Mouse (Mus musculus) lung, postnatal 0 days (tissue): Measurements from ENCODE around the gene Zscan4d. TPM values are rescaled to one million over a fixed set of nuclear protein-coding genes. Genes with fewer than 3 reads are reported as not detected.
"Not testable (repeated sequence)": the region's sequence is repeated elsewhere in the genome, so short reads cannot be mapped to it uniquely, and the experiment has no call there.

ENCODE experiments used
- ATAC-seq: fragments of 200-750 bp; cut with Nextera tagmentation; 2 replicates; pipeline ENCODE4 v1.8.0; 2017; ENCODE audit warnings: moderate library complexity
- DNase-seq: peaks from one replicate; pipeline ENCODE4 v3.0.0-alpha.2; 2016; ENCODE audit warnings: low spot score
- H3K27ac ChIP-seq: fragments of 300-500 bp; sonication (generic); 2 replicates; pipeline ENCODE4 v1.5.1; 2014; ENCODE audit warnings: antibody characterized with exemption, mild to moderate bottlenecking, low read length, mixed read lengths
- H3K27me3 ChIP-seq: fragments of 300-500 bp; sonication (generic); replicated peaks from 2 replicates; pipeline ENCODE4 v1.6.1; 2014; ENCODE audit warnings: low read length, mixed read lengths; ENCODE audit not compliant: insufficient read depth
- H3K36me3 ChIP-seq: fragments of 300-500 bp; sonication (generic); 2 replicates; pipeline ENCODE4 v1.6.1; 2014; ENCODE audit warnings: low read length, mixed read lengths; ENCODE audit not compliant: insufficient read depth
- H3K4me1 ChIP-seq: fragments of 300-500 bp; sonication (generic); 2 replicates; pipeline ENCODE4 v1.6.1; 2014; ENCODE audit warnings: antibody characterized with exemption, low read depth, low read length, mixed read lengths; ENCODE audit not compliant: insufficient read depth
- H3K4me2 ChIP-seq: fragments of 300-500 bp; sonication (generic); replicated peaks from 2 replicates; pipeline ENCODE4 v1.6.1; 2014; ENCODE audit warnings: low read depth, mild to moderate bottlenecking, low read length, moderate library complexity, mixed read lengths
- H3K4me3 ChIP-seq: fragments of 300-500 bp; sonication (generic); 2 replicates; pipeline ENCODE4 v1.5.1; 2014; ENCODE audit warnings: low read depth, low read length
- H3K9ac ChIP-seq: fragments of 300-500 bp; sonication (generic); replicated peaks from 2 replicates; pipeline ENCODE4 v1.6.1; 2014; ENCODE audit warnings: low read depth, mild to moderate bottlenecking
- H3K9me3 ChIP-seq: fragments of 300-500 bp; sonication (generic); 2 replicates; pipeline ENCODE4 v1.6.1; 2016; ENCODE audit warnings: low read length, mixed read lengths
- WGBS: fragments of 180-500 bp; shearing (Covaris S2); extraction: QIAGEN DNeasy Blood & Tissue Kit; methylation state at CpG from one replicate; pipeline ENCODE4 v1.1.7; 2014; 5-methylcytosine and 5-hydroxymethylcytosine counted together
- polyA plus RNA-seq: library from polyadenylated mRNA; unstranded; fragments of >200 nt; fragmentation: Nextera tagmentation; extraction: Ambion mirVana; gene quantifications from 2 replicates; pipeline ENCODE4 v1.2.1, GENCODE M21; 2015

Gene Zscan4d
- polyA plus RNA-seq = not detected in 2 replicates

GRCm38 (mm10) chr7:11166059-11166458 is at the start of gene Zscan4d:
Zscan4d (minus strand) TSS chr7:11166159.
- not testable (repeated sequence) for H3K36me3 ChIP-seq, H3K4me3 ChIP-seq, H3K9ac ChIP-seq, H3K9me3 ChIP-seq, H3K27ac ChIP-seq, H3K4me2 ChIP-seq, H3K4me1 ChIP-seq, DNase-seq, ATAC-seq, H3K27me3 ChIP-seq
- WGBS = 86% methylated on average over 4 of the region's 4 CpGs

DNA sequence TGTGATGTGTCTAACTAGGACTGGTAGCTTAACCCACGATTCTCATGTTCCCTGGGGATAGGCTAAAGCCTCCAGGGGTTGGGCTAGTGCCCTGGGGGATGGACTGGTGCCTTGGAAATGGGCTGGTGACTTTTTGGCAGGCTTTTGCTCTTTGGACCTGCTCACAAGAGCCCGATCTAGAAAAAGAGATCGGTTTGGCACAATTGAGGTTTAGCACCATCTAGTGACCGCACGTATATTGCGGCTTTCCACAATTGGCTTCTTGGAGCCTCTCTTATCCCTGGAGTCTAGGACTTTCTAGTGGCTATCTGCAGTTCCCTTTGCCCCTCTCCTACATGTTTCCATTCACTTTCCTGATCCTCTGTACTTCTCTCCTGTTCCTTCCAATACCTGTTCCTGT is 7.9 kb downstream of the Zscan4d start:
- not testable (repeated sequence) for H3K9ac ChIP-seq, H3K36me3 ChIP-seq, H3K27ac ChIP-seq, H3K27me3 ChIP-seq, DNase-seq, H3K4me1 ChIP-seq, H3K4me2 ChIP-seq, ATAC-seq, H3K4me3 ChIP-seq, H3K9me3 ChIP-seq
- WGBS = 38% methylated on average over 6 of the region's 6 CpGs

Other genes with a start within 250 kb of the Zscan4d start
- gene Zscan4c, start 160.4 kb downstream of the Zscan4d start, polyA plus RNA-seq = not detected in 2 replicates
- gene Zscan4-ps1, start 96.5 kb downstream of the Zscan4d start, polyA plus RNA-seq = not detected in 2 replicates
- not detected in 2 replicates for gene Zscan4e, start 144.5 kb upstream of the Zscan4d start, polyA plus RNA-seq
- gene Zscan4f, start 231.8 kb upstream of the Zscan4d start, polyA plus RNA-seq = not detected in 2 replicates